Mouse (Mus musculus) G1E (cell line): ENCODE results near the gene Wwp2.

Experiments used
- CTCF ChIP-seq: IDR thresholded peaks from 2 replicates; pipeline ENCODE4 v1.5.1; 2012; ENCODE audit warnings: low read depth, low read length, inconsistent platforms, mixed read lengths
- GATA1 ChIP-seq: IDR thresholded peaks from 2 replicates; pipeline ENCODE4 v1.6.1; 2012; ENCODE audit warnings: borderline replicate concordance, low read length, inconsistent platforms, mixed read lengths
- GATA2 ChIP-seq: IDR thresholded peaks from 2 replicates; pipeline ENCODE4 v1.6.1; 2012; ENCODE audit warnings: low read depth, low read length, inconsistent platforms, borderline replicate concordance
- POLR2AphosphoS5 ChIP-seq: IDR thresholded peaks from 2 replicates; pipeline ENCODE4 v1.6.1; 2012; ENCODE audit warnings: low read depth, low read length, inconsistent platforms; ENCODE audit not compliant: insufficient replicate concordance
- TAL1 ChIP-seq: conservative IDR thresholded peaks from 2 replicates; pipeline ENCODE4 v1.6.1; 2012; ENCODE audit warnings: low read depth, low read length, inconsistent platforms, mixed read lengths

- TF ChIP-seq GATA1: no peak
- no peak for TF ChIP-seq CTCF
- TF ChIP-seq POLR2AphosphoS5: no peak
- TF ChIP-seq GATA2: no peak
- TF ChIP-seq TAL1: no peak
These were observed 55.7 kb downstream of the Wwp2 start for GRCm38 (mm10) chr8:107491831-107492230.
